Mouse (Mus musculus) CH12.LX (cell line): ENCODE measurements at regions not wholly inside any gene's neighbourhood (a gene's known extent, or its start where the extent isn't known, plus 50 kb on each side); places are given as distances from the start of the nearest gene placed in this dataset.

Experiments used
- CHD1 ChIP-seq: IDR thresholded peaks from 2 replicates; pipeline ENCODE4 v1.6.1; 2012; ENCODE audit warnings: low read depth, low read length, improper control_type of control experiment, inconsistent platforms
- CHD2 ChIP-seq: IDR thresholded peaks from 2 replicates; pipeline ENCODE4 v1.6.1; 2011; ENCODE audit warnings: low read length, improper control_type of control experiment
- CTCF ChIP-seq, 2 experiments: IDR thresholded peaks in 1 of 2; conservative IDR thresholded peaks in 1 of 2; 2 replicates each; pipeline ENCODE4 v1.5.1; 2011 to 2012; ENCODE audit warnings: low read depth in 2 of 2, low read length in 2 of 2, improper control_type of control experiment in 1 of 2, inconsistent platforms in 1 of 2, mild to moderate bottlenecking in 1 of 2, moderate library complexity in 1 of 2
- EP300 ChIP-seq: IDR thresholded peaks from 2 replicates; pipeline ENCODE4 v1.6.1; 2011; ENCODE audit warnings: low read length, improper control_type of control experiment
- ETS1 ChIP-seq: conservative IDR thresholded peaks from 2 replicates; pipeline ENCODE4 v1.6.1; 2012; ENCODE audit warnings: low read depth, mild to moderate bottlenecking, inconsistent platforms, low read length, improper control_type of control experiment, moderate library complexity
- HCFC1 ChIP-seq: IDR thresholded peaks from 2 replicates; pipeline ENCODE4 v1.6.1; 2012; ENCODE audit warnings: low read depth, mild to moderate bottlenecking, inconsistent platforms, low read length, improper control_type of control experiment
- JUND ChIP-seq: conservative IDR thresholded peaks from 2 replicates; pipeline ENCODE4 v1.6.1; 2011; ENCODE audit warnings: low read depth, low read length, improper control_type of control experiment
- MAX ChIP-seq: IDR thresholded peaks from 2 replicates; pipeline ENCODE4 v1.6.1; 2011; ENCODE audit warnings: low read length, improper control_type of control experiment
- MYC ChIP-seq: IDR thresholded peaks from 2 replicates; pipeline ENCODE4 v1.6.1; 2011; ENCODE audit warnings: low read depth, mild to moderate bottlenecking, improper control_type of control experiment, low read length
- NELFE ChIP-seq: IDR thresholded peaks from 2 replicates; pipeline ENCODE4 v1.6.1; 2011; ENCODE audit warnings: low read depth, low read length, improper control_type of control experiment
- POLR2A ChIP-seq: IDR thresholded peaks from 2 replicates; pipeline ENCODE4 v1.6.1; 2011; ENCODE audit warnings: low read depth, mild to moderate bottlenecking, improper control_type of control experiment, low read length
- TCF12 ChIP-seq: IDR thresholded peaks from 2 replicates; pipeline ENCODE4 v1.6.1; 2014; ENCODE audit warnings: low read depth, mild to moderate bottlenecking, inconsistent platforms, low read length, improper control_type of control experiment
- USF1 ChIP-seq: IDR thresholded peaks from 2 replicates; pipeline ENCODE4 v1.6.1; 2014; ENCODE audit warnings: low read depth, mild to moderate bottlenecking, inconsistent platforms, low read length, improper control_type of control experiment
- USF2 ChIP-seq: conservative IDR thresholded peaks from 2 replicates; pipeline ENCODE4 v1.6.1; 2011; ENCODE audit warnings: low read depth, low read length, improper control_type of control experiment

GRCm38 (mm10) chr3:151020014-151020413, 417.7 kb upstream of the Adgrl4 start:
- TF ChIP-seq EP300 (no peak), CHD2 (no peak), MAX (no peak), CTCF (conservative IDR thresholded peaks at IDR 0.05 in 1 of 2, IDR thresholded peaks at IDR 0.05 in 1 of 2; ENCODE audit: low read depth in 2 of 2, low read length in 2 of 2) (no peak), POLR2A (no peak), USF2 (no peak), JUND (no peak), TCF12 (no peak), ETS1 (no peak), NELFE (no peak), USF1 (no peak), MYC (no peak), HCFC1 (no peak), CHD1 (no peak)
